In genomic region chr9:75558812-75559511, GRCm38 (mm10) we compare ENCODE assay signal across 8 mouse cellular contexts. TPM values are rescaled to one million over a fixed set of nuclear protein-coding genes. Genes with fewer than 3 reads are reported as not detected.
A peak's percentile ranks its signal among the peaks of the same experiment; 100 is the strongest.
DNase-seq lines count a peak whose midpoint lies in the region; ATAC-seq and TF ChIP-seq lines count a peak whose summit lies in the region.

No protein-coding gene starts in this region.

- peak; percentile 78 for ATAC-seq in G1E (ENCODE audit: extremely low read depth, insufficient number of reproducible peaks, low FRiP score, poor library complexity, severe bottlenecking)
- peak; percentile 81 for ATAC-seq in erythroid progenitor cell, adult 5-6 weeks (replicated peaks; ENCODE audit: low FRiP score, poor library complexity, severe bottlenecking)
- ATAC-seq in hindbrain, embryonic 13.5 days (ENCODE audit: low FRiP score): peak; percentile 87
- peak; percentile 83 for ATAC-seq in limb, embryonic 15.5 days (ENCODE audit: insufficient number of reproducible peaks, low FRiP score, low TSS enrichment, low read depth)
- ATAC-seq in midbrain, embryonic 14.5 days (ENCODE audit: low FRiP score, low TSS enrichment): peak; percentile 84

- peak; percentile 75 for DNase-seq in CD4-positive helper T cell, adult 2 months (ENCODE audit: low read depth, low spot score)
- peak; percentile 78 for DNase-seq in G1E (ENCODE audit: low spot score)
- DNase-seq in midbrain, embryonic 14.5 days: peak; percentile 28
- no peak for DNase-seq in left cerebral cortex, adult 9 months (ENCODE audit: low spot score in 2 of 2)
- no peak for DNase-seq in adrenal gland, postnatal 10 days

- peak overlapping the region; percentile 90 for H3K9ac ChIP-seq in hindbrain, embryonic 13.5 days
- peak overlapping the region; percentile 82 for H3K9ac ChIP-seq in limb, embryonic 15.5 days
- H3K9ac ChIP-seq in midbrain, embryonic 14.5 days (replicated peaks; ENCODE audit: low read length): peak overlapping the region; percentile 76

- peaks cover 54% of the 10 kb centered on the region for H3K4me1 ChIP-seq in G1E (ENCODE audit: insufficient read depth, low read depth, low read length)
- H3K4me1 ChIP-seq in hindbrain, embryonic 13.5 days (replicated peaks): peaks cover 15% of the 10 kb centered on the region
- H3K4me1 ChIP-seq in limb, embryonic 15.5 days: peaks cover 9% of the 10 kb centered on the region
- H3K4me1 ChIP-seq in midbrain, embryonic 14.5 days (ENCODE audit: control insufficient read depth, insufficient read depth, low read length): 0 out of 2 replicates have a peak, but pooled peaks cover 12% of the 10 kb centered on the region

- H3K36me3 ChIP-seq in G1E (replicated peaks): peaks cover 8% of the 10 kb centered on the region
- no peaks in the 10 kb centered on the region for H3K36me3 ChIP-seq in hindbrain, embryonic 13.5 days
- H3K36me3 ChIP-seq in limb, embryonic 15.5 days: no peaks in the 10 kb centered on the region
- no peaks in the 10 kb centered on the region for H3K36me3 ChIP-seq in midbrain, embryonic 14.5 days (ENCODE audit: control insufficient read depth, insufficient read depth, low read length)

- TF ChIP-seq CTCF in G1E (IDR thresholded peaks at IDR 0.05; ENCODE audit: low read depth, low read length): no peak

- peaks cover 4% of the 10 kb centered on the region; the same call in 1 of the 2 replicates for H3K27me3 ChIP-seq in G1E (ENCODE audit: insufficient read depth, low read length)
- no peaks in the 10 kb centered on the region for H3K27me3 ChIP-seq in hindbrain, embryonic 13.5 days
- H3K27me3 ChIP-seq in limb, embryonic 15.5 days: no peaks in the 10 kb centered on the region
- no peaks in the 10 kb centered on the region for H3K27me3 ChIP-seq in midbrain, embryonic 14.5 days (ENCODE audit: control insufficient read depth, insufficient read depth, low read length)

- WGBS in hindbrain, embryonic 13.5 days: under 1% methylated on average over 47 of the region's 47 CpGs
- under 1% methylated on average over 47 of the region's 47 CpGs for WGBS in limb, embryonic 15.5 days
- WGBS in midbrain, embryonic 14.5 days: under 1% methylated on average over 47 of the region's 47 CpGs

- peak overlapping the region; percentile 92 for H3K4me3 ChIP-seq in G1E (ENCODE audit: low read depth, low read length)
- H3K4me3 ChIP-seq in hindbrain, embryonic 13.5 days: peak overlapping the region; percentile 82
- peak overlapping the region; percentile 95 for H3K4me3 ChIP-seq in limb, embryonic 15.5 days
- H3K4me3 ChIP-seq in midbrain, embryonic 14.5 days (replicated peaks; ENCODE audit: low read depth, low read length): peak overlapping the region; percentile 93

- H3K27ac ChIP-seq in hindbrain, embryonic 13.5 days: peak overlapping the region; percentile 81
- peak overlapping the region; percentile 89 for H3K27ac ChIP-seq in limb, embryonic 15.5 days
- H3K27ac ChIP-seq in midbrain, embryonic 14.5 days (replicated peaks; ENCODE audit: low read depth, low read length): peak overlapping the region; percentile 66

- no peaks in the 10 kb centered on the region for H3K9me3 ChIP-seq in G1E (replicated peaks)
- no peaks in the 10 kb centered on the region for H3K9me3 ChIP-seq in hindbrain, embryonic 13.5 days
- no peaks in the 10 kb centered on the region for H3K9me3 ChIP-seq in limb, embryonic 15.5 days
- no peaks in the 10 kb centered on the region for H3K9me3 ChIP-seq in midbrain, embryonic 14.5 days (ENCODE audit: control insufficient read depth, low read length)

- H3K4me2 ChIP-seq in hindbrain, embryonic 13.5 days: peak overlapping the region; percentile 83
- peak overlapping the region; percentile 61 for H3K4me2 ChIP-seq in limb, embryonic 15.5 days
- H3K4me2 ChIP-seq in midbrain, embryonic 14.5 days (ENCODE audit: low read length): peak overlapping the region; percentile 68

RNA-seq across cellular contexts. Expression of gene Tmod3, which starts 0.5 kb away (rescaled TPM):
- total RNA-seq in G1E (2014; fragmentation: Nextera tagmentation): 115 and 123 TPM in 2 replicates
- 118 and 136 TPM in 2 replicates for total RNA-seq in G1E (2017)
- 10.9 and 11.3 TPM in 2 replicates for polyA plus RNA-seq in G1E (2012)
- 10.9 and 16.2 TPM in 2 replicates for total RNA-seq in erythroid progenitor cell, adult 5-6 weeks (2015; ENCODE audit: low replicate concordance)
- total RNA-seq in erythroid progenitor cell, adult 5-6 weeks (2017; ENCODE audit: low replicate concordance): 16.9 and 42.4 TPM in 2 replicates
- polyA plus RNA-seq in hindbrain, embryonic 13.5 days (2015; fragmentation: Nextera tagmentation; extraction: Ambion mirVana): 82.3 and 85.3 TPM in 2 replicates
- polyA plus RNA-seq in limb, embryonic 15.5 days (2015; fragmentation: Nextera tagmentation; extraction: Ambion mirVana): 154 and 158 TPM in 2 replicates
- 61.8 and 73.0 TPM in 2 replicates for polyA plus RNA-seq in midbrain, embryonic 14.5 days (2014; fragmentation: Nextera tagmentation; extraction: Ambion mirVana)
- 10 to 100 TPM; 87.2 to 89.9 TPM for total RNA-seq in adrenal gland, postnatal 10 days (2021)

RNA-seq across cellular contexts. Expression of gene Tmod2, which starts 52.2 kb away (rescaled TPM):
- not detected in 2 replicates for total RNA-seq in G1E (2014; fragmentation: Nextera tagmentation)
- total RNA-seq in G1E (2017): 0.17 and 0.38 TPM in 2 replicates
- polyA plus RNA-seq in G1E (2012): not detected in 2 replicates
- not detected in 2 replicates for total RNA-seq in erythroid progenitor cell, adult 5-6 weeks (2015; ENCODE audit: low replicate concordance)
- not detected in 2 replicates for total RNA-seq in erythroid progenitor cell, adult 5-6 weeks (2017; ENCODE audit: low replicate concordance)
- polyA plus RNA-seq in hindbrain, embryonic 13.5 days (2015; fragmentation: Nextera tagmentation; extraction: Ambion mirVana): 198 and 199 TPM in 2 replicates
- polyA plus RNA-seq in limb, embryonic 15.5 days (2015; fragmentation: Nextera tagmentation; extraction: Ambion mirVana): 21.8 and 27.4 TPM in 2 replicates
- polyA plus RNA-seq in midbrain, embryonic 14.5 days (2014; fragmentation: Nextera tagmentation; extraction: Ambion mirVana): 244 and 248 TPM in 2 replicates
- total RNA-seq in adrenal gland, postnatal 10 days (2021): 10 to 100 TPM; 17.9 to 25.6 TPM

Comparison
In these comparisons a context has a peak if more than half of its experiments do, and no peak if none do; other contexts are left out.
1. DNase-seq: peak in CD4-positive helper T cell, adult 2 months (single experiment), G1E (single experiment) and midbrain, embryonic 14.5 days (single experiment); none in left cerebral cortex, adult 9 months (0 of 2) and adrenal gland, postnatal 10 days (single experiment).
2. RNA of gene Tmod2, which starts 52.2 kb away (polyA plus RNA-seq): 244 to 248 TPM in midbrain, embryonic 14.5 days, 198 to 199 TPM in hindbrain, embryonic 13.5 days and 21.8 to 27.4 TPM in limb, embryonic 15.5 days; not detected in G1E; every median in the first group is over 10 times any median in the second.
3. Peak in every context shown above with its lines, with median percentiles within 50 percentile points of each other: ATAC-seq, H3K4me3 ChIP-seq, H3K27ac ChIP-seq, H3K4me2 ChIP-seq and H3K9ac ChIP-seq.